Mouse (Mus musculus): Measurements from ENCODE around the gene Glis3. TPM values are rescaled to one million over a fixed set of nuclear protein-coding genes. Genes with fewer than 3 reads are reported as not detected.

Glis3 gene
- polyA plus RNA-seq, 1 experiment from 2014 or later: 1.4 TPM

DNA sequence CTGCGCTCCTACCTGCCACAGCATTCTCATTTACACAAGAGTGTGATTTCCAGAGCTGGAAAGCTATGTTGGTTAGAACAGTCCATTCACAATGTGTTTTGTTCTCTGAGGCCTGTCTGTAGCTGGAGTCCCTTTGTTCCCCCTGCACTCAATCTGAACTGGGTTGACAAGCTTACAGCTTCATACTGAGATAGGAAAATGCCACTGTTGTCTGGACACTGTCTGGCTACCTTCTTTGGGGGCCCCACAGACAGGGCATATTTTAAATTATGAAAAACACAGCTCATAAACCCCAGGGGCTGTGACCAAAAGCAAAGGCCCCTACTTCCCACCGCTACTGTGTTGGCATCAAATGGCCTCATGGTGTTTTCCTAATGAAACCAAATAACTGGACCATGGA is 402.8 kb downstream of the Glis3 start:
- Histone ChIP-seq H3K36me3 (no peaks in the 10 kb centered on the region), H3K27me3 (replicated peaks) (no peaks in the 10 kb centered on the region), H3K9ac (no peak overlapping the region), H3K9me3 (no peaks in the 10 kb centered on the region), H3K4me1 (0 out of 2 replicates have a peak, but pooled peaks cover 5% of the 10 kb centered on the region), H3K4me2 (replicated peaks) (no peak overlapping the region), H3K27ac (no peak overlapping the region), H3K4me3 (no peak overlapping the region)
- 0 out of 2 replicates have a peak, but pooled peaks have one; percentile 13 for ATAC-seq (ENCODE audit: low FRiP score, low read depth)
- 33% methylated on average over 2 of the region's 2 CpGs for WGBS

DNA sequence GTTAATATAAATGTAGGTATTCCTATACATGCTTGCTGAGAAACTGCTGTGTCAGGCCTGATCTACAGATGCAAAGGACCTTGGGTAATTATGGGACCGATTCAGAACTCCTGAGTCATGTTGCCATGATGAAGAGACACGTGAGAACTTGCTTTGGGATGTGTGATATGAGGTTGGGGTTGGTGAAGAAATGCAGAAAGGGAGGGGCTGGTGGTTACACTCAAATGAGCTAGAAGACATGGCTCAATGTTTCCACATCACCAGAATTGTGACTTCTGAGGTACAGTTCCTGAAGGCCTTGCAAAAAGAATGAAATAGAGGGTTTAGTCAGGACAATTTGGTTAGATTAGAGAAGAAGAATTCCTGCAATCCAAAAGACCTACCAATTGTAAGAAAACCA is 405.4 kb downstream of the Glis3 start:
- Histone ChIP-seq H3K27ac (no peak overlapping the region), H3K4me2 (replicated peaks) (no peak overlapping the region)
- WGBS: 88% methylated on average over 2 of the region's 2 CpGs

DNA sequence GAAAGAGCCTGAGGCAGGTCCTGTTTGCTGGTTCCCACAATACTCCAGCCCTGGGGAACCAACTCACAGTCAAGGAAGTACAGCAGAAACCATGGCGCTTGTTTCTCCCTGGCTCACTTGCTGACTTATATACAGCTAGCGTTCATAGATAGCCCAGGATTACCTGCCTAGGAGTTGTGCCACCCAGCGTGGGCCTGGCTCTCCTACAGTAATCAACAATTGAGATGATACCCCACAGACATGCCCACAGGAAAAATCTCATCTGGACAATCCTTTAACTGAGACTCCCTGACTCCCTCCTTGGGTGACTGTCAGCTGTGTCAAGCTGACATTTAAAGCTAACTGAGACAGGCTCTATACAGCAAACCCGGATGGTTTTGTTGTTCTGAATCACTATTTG is 405.9 kb downstream of the Glis3 start:
- ATAC-seq (ENCODE audit: low FRiP score, low read depth): no peak
- H3K27me3 ChIP-seq (replicated peaks): no peaks in the 10 kb centered on the region

More for the DNA sequence above, 405.4 kb downstream of the Glis3 start:
- Histone ChIP-seq H3K9me3 (no peaks in the 10 kb centered on the region), H3K4me3 (no peak overlapping the region), H3K36me3 (no peaks in the 10 kb centered on the region), H3K27me3 (replicated peaks) (no peaks in the 10 kb centered on the region), H3K9ac (no peak overlapping the region), H3K4me1 (0 out of 2 replicates have a peak, but pooled peaks cover 5% of the 10 kb centered on the region)
- no peak for ATAC-seq (ENCODE audit: low FRiP score, low read depth)

DNA sequence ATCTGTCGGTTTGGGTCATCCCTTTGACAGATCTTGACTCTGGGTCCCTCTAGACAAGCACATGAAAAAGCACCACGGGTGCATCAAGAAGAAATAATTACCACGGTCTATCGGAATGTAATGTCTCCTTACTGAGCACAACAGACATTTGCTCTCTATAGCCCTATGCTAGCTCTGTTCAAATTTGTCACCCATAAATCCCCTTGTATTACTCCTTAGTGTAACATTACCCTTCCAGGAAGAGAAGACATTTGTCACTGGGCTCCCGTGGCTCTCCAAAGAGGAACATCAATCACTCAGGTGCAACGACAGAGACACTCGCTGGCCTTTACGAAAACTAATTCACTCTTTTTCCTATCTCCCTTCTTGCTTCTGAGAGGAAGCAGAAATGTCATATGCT is 413.0 kb downstream of the Glis3 start:
- Histone ChIP-seq H3K4me2 (replicated peaks) (no peak overlapping the region), H3K4me1 (no peaks in the 10 kb centered on the region), H3K27ac (no peak overlapping the region), H3K9ac (no peak overlapping the region), H3K36me3 (no peaks in the 10 kb centered on the region), H3K4me3 (no peak overlapping the region), H3K27me3 (replicated peaks) (no peaks in the 10 kb centered on the region), H3K9me3 (no peaks in the 10 kb centered on the region)
- 43% methylated on average over 8 of the region's 8 CpGs for WGBS
- no peak for ATAC-seq (ENCODE audit: low FRiP score, low read depth)

More for the DNA sequence above, 405.9 kb downstream of the Glis3 start:
- no peaks in the 10 kb centered on the region for H3K9me3 ChIP-seq
- WGBS: 89% methylated on average over 4 of the region's 4 CpGs
- no peak overlapping the region for H3K27ac ChIP-seq
- H3K4me2 ChIP-seq (replicated peaks): no peak overlapping the region
- H3K36me3 ChIP-seq: no peaks in the 10 kb centered on the region
- no peak overlapping the region for H3K4me3 ChIP-seq
- 0 out of 2 replicates have a peak, but pooled peaks cover 5% of the 10 kb centered on the region for H3K4me1 ChIP-seq
- H3K9ac ChIP-seq: no peak overlapping the region

DNA sequence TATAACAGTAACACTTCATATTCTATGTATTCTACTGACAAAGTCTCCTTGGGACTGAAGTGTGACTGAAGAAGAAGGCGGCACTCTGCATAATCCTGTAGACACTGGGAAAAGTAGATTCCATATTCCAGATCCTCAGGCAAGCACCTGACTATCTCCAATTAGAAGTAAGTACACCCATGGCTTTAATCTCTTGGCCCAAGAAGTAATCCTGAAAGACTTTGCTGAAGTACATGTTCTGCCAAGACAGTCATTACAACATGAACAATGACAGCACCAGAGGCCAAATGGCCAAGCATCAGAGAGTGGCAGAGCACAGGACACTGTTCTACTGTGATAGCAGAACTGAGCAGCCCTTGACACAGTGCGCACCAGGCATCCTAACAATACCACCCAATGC is 414.1 kb downstream of the Glis3 start:
- ATAC-seq (ENCODE audit: low FRiP score, low read depth): no peak
- no peaks in the 10 kb centered on the region for H3K36me3 ChIP-seq
- H3K27me3 ChIP-seq (replicated peaks): no peaks in the 10 kb centered on the region
- H3K9me3 ChIP-seq: no peaks in the 10 kb centered on the region
- H3K4me3 ChIP-seq: no peak overlapping the region
- no peak overlapping the region for H3K4me2 ChIP-seq (replicated peaks)
- H3K27ac ChIP-seq: no peak overlapping the region
- no peaks in the 10 kb centered on the region for H3K4me1 ChIP-seq
- no peak overlapping the region for H3K9ac ChIP-seq
- 100% methylated on average over 2 of the region's 2 CpGs for WGBS

DNA sequence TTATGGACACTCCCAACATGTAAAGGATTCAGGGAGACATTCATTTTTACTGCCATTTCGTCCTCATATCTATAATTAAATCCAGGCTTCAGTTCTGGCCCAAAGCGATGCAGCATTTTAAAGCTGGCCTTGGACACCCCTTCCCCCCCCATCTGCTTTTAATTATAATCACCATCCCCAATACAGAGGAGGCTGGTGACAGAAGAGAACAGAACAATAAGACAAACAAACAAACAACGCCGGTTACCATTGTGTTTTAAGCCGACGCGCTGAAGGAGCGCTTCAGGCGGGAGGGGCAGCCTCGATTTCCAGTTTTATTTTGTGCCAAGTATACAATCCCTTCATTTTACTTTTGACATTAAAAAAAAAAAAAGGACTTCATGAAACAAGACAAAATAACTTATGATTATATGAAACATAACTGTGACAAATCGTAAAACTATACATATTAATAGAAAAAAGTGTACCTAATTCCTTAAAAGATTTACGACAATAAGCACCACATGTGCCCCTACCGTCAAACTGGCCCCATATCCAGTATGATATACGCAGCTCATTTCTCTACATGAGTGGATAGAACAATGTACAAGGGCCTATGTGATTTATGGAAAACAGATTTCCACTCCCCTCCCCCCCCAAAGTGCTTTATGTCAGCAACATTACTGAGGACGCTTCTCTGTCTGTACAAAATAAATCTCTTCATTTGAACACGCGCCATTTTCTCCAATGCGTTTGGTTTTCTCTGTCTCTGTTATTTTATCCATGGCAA is 420.8 kb downstream of the Glis3 start:
- H3K9me3 ChIP-seq: no peaks in the 10 kb centered on the region
- H3K27me3 ChIP-seq (replicated peaks): no peaks in the 10 kb centered on the region
- H3K4me1 ChIP-seq: no peaks in the 10 kb centered on the region; the same call in 1 of the 2 replicates
- peak; percentile 76; the same call in 1 of the 2 replicates for ATAC-seq (ENCODE audit: low FRiP score, low read depth)
- H3K4me2 ChIP-seq (replicated peaks): no peak overlapping the region
- 69% methylated on average over 18 of the region's 18 CpGs for WGBS
- H3K9ac ChIP-seq: no peak overlapping the region
- H3K4me3 ChIP-seq: no peak overlapping the region
- no peak overlapping the region for H3K27ac ChIP-seq
- H3K36me3 ChIP-seq: no peaks in the 10 kb centered on the region

DNA sequence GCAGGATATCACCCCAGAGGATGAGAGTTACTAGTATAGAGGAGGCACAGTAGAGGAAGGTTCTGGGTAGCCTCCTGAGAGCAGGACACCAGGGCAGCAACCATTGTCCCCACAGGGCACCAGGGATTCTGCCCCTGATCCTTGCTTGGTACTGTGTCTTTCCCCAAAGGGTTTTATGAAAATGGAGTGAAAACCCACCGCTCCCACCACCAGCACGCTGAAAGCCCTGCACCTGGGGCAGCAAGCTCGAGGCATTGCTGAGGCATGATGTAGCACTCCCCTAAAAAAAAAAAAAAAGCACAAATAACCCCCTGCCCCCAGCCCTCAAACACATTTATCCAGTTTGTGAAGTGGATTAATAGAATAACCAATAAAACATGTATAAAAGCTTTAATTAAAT is 421.4 kb downstream of the Glis3 start:
- Histone ChIP-seq H3K9me3 (no peaks in the 10 kb centered on the region), H3K4me2 (replicated peaks) (no peak overlapping the region), H3K9ac (no peak overlapping the region), H3K27me3 (replicated peaks) (no peaks in the 10 kb centered on the region), H3K4me3 (no peak overlapping the region), H3K27ac (no peak overlapping the region), H3K36me3 (no peaks in the 10 kb centered on the region), H3K4me1 (no peaks in the 10 kb centered on the region; the same call in 1 of the 2 replicates)
- WGBS: 57% methylated on average over 3 of the region's 3 CpGs
- no peak for ATAC-seq (ENCODE audit: low FRiP score, low read depth)

DNA sequence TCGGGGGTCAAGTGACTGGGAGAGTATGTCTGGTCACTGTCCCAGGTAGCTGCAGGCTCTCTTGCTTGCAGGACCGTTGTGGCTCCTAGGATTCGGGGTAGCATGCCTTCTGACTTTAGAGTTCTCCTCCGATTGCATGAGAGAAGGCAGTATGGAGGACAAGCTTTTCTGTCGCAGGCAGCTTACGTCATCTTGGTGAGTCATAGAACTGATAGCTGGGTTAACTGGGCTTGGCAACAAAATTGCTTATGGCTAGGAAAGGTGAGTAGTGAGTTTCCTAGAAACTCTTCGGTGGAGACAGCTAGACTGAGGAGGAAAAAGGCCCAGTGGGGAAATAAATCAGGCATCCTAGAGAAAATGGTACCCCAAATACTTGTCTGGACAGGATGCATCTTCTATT is 432.5 kb downstream of the Glis3 start:
- H3K4me3 ChIP-seq: no peak overlapping the region
- H3K9me3 ChIP-seq: no peaks in the 10 kb centered on the region
- H3K4me1 ChIP-seq: no peaks in the 10 kb centered on the region
- no peak for ATAC-seq (ENCODE audit: low FRiP score, low read depth)
- H3K9ac ChIP-seq: no peak overlapping the region
- WGBS: 89% methylated on average over 7 of the region's 7 CpGs
- no peak overlapping the region for H3K27ac ChIP-seq
- H3K27me3 ChIP-seq (replicated peaks): no peaks in the 10 kb centered on the region
- no peak overlapping the region for H3K4me2 ChIP-seq (replicated peaks)
- H3K36me3 ChIP-seq: no peaks in the 10 kb centered on the region

DNA sequence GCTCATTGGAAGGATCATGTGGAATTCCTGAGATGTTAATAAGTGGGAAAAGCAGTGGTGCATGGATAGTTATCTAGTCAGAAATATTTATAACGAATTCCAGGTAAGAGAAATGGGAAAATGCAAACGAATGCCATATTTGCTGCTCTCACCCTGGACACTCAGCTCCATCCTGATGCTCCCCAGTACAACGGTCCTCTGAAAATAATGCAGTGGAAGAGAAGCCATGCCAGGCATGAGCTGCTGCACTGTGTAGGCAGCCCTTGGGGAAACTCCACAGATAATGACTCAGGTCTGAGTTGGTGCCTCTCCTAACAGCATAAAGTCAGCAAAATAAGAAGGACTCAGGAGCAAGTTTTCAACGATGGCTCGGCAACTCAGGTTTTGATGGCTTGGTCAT is 433.7 kb downstream of the Glis3 start:
- 88% methylated on average over 5 of the region's 5 CpGs for WGBS

DNA sequence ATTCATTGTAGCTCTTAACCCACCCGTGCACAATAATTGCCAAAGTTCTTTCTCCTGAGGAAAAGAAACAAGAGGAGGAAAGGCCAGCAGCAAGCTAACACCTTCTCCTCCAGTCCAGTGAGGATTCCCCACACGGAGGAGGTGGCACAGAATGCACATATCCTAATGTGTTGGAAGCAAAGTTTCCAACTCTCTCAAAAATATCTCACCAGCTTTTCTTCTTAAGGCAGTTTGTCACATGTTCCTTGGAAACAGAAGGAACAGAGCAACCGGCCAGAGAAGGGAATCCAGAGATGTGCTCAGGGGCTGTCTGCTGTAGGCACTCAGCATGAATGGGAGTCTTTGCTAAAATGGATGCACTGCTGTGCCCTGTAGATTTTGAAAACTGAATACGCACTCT is 441.8 kb downstream of the Glis3 start:
- no peaks in the 10 kb centered on the region for H3K9me3 ChIP-seq
- 83% methylated on average over 4 of the region's 4 CpGs for WGBS
- no peak overlapping the region for H3K4me2 ChIP-seq (replicated peaks)
- H3K4me1 ChIP-seq: no peaks in the 10 kb centered on the region
- H3K4me3 ChIP-seq: no peak overlapping the region
- no peaks in the 10 kb centered on the region for H3K27me3 ChIP-seq (replicated peaks)
- no peak for ATAC-seq (ENCODE audit: low FRiP score, low read depth)
- H3K9ac ChIP-seq: no peak overlapping the region
- H3K36me3 ChIP-seq: no peaks in the 10 kb centered on the region
- H3K27ac ChIP-seq: no peak overlapping the region

More for the DNA sequence above, 433.7 kb downstream of the Glis3 start:
- H3K36me3 ChIP-seq: no peaks in the 10 kb centered on the region
- no peak overlapping the region for H3K4me3 ChIP-seq
- H3K4me2 ChIP-seq (replicated peaks): no peak overlapping the region
- H3K27ac ChIP-seq: no peak overlapping the region
- H3K27me3 ChIP-seq (replicated peaks): no peaks in the 10 kb centered on the region
- no peak overlapping the region for H3K9ac ChIP-seq
- H3K9me3 ChIP-seq: no peaks in the 10 kb centered on the region
- H3K4me1 ChIP-seq: no peaks in the 10 kb centered on the region
- ATAC-seq (ENCODE audit: low FRiP score, low read depth): no peak

DNA sequence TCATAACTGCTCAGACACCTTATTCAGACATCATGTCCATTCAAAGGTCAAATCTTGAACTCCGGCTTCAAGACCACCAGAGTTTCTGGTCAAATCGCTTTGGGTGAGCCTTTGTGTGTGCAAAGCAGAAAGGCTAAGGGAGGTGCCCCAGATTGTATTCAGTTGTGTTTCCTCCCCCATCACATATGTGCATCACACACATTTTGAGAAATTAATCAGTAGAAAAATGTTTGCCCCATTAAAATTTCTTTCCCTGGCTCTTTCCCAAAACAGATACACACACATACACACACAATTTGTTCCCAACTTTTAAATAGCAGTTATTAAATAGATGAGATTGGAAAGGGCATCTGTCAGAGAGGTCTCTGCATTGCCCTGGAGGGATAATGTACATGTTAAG is 442.3 kb downstream of the Glis3 start:
- H3K36me3 ChIP-seq: no peaks in the 10 kb centered on the region

DNA sequence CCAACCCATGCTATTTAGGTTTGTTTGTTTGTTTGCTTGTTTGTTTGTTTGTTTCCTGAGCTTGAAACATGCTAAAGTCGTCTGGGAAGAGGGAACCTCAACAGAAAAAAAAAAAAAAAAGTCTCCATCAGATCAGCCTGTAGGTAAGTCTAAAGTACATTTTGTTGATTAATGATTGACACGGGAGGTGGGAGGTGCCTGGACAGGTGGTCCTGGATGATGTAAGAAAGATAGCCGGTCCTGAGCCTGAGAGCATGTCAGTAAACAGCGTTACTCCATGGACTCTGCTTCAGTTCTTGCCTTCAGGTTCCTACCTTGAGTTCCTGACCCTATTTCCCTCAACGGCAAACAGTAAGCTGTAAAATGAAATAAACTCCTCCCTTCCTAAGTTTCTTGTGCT is 444.3 kb downstream of the Glis3 start:
- Histone ChIP-seq H3K27me3 (replicated peaks) (no peaks in the 10 kb centered on the region), H3K9ac (no peak overlapping the region), H3K4me1 (no peaks in the 10 kb centered on the region), H3K36me3 (no peaks in the 10 kb centered on the region), H3K9me3 (no peaks in the 10 kb centered on the region), H3K4me3 (no peak overlapping the region), H3K4me2 (replicated peaks) (no peak overlapping the region), H3K27ac (no peak overlapping the region)
- no peak for ATAC-seq (ENCODE audit: low FRiP score, low read depth)
- WGBS: 83% methylated on average over 5 of the region's 5 CpGs

More for the DNA sequence above, 442.3 kb downstream of the Glis3 start:
- 94% methylated on average over 2 of the region's 2 CpGs for WGBS
- H3K4me2 ChIP-seq (replicated peaks): no peak overlapping the region
- ATAC-seq (ENCODE audit: low FRiP score, low read depth): no peak
- H3K27ac ChIP-seq: no peak overlapping the region
- H3K9ac ChIP-seq: no peak overlapping the region
- H3K27me3 ChIP-seq (replicated peaks): no peaks in the 10 kb centered on the region
- H3K4me3 ChIP-seq: no peak overlapping the region
- H3K4me1 ChIP-seq: no peaks in the 10 kb centered on the region
- no peaks in the 10 kb centered on the region for H3K9me3 ChIP-seq

DNA sequence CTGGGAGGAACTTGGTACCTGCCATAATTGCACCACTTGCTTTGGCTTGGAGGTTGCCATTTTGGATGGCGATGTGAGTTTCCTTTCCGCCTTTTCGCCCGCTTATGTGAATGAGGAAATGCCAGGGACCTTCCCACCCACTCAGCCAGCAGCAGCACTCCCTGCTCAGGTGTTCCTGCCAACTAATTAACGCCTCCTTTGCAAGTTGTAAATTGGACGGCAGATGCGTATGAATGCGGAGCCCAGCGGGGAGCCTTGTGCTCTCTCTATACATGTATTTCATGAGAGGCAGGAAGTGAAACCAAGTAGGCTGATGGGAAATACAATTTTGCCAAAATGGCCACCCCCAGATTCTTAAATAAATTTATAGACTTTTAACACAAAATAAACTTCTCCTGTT is 444.8 kb downstream of the Glis3 start:
- WGBS: 88% methylated on average over 9 of the region's 9 CpGs

More for the DNA sequence above, 444.8 kb downstream of the Glis3 start:
- ATAC-seq (ENCODE audit: low FRiP score, low read depth): no peak
- Histone ChIP-seq H3K27me3 (replicated peaks) (no peaks in the 10 kb centered on the region), H3K27ac (no peak overlapping the region), H3K4me3 (no peak overlapping the region), H3K36me3 (no peaks in the 10 kb centered on the region), H3K9me3 (no peaks in the 10 kb centered on the region), H3K4me2 (replicated peaks) (no peak overlapping the region), H3K9ac (no peak overlapping the region), H3K4me1 (no peaks in the 10 kb centered on the region)

Measured in neural tube, embryonic 12.5 days (tissue).